Mouse (Mus musculus) embryonic fibroblast, embryonic 13.5 days (primary cell): ENCODE results near the gene Slc19a1. TPM values are rescaled to one million over a fixed set of nuclear protein-coding genes. Genes with fewer than 3 reads are reported as not detected.

Source experiments
- H3K27ac ChIP-seq: 2 replicates; pipeline ENCODE4 v1.5.1; 2012; ENCODE audit warnings: low read length, control low read depth, inconsistent platforms; ENCODE audit not compliant: insufficient read depth
- H3K4me1 ChIP-seq: 2 replicates; pipeline ENCODE4 v1.6.1; 2011; ENCODE audit warnings: low read length; ENCODE audit not compliant: control insufficient read depth, insufficient read depth
- H3K4me3 ChIP-seq: 2 replicates; pipeline ENCODE4 v1.5.1; 2011; ENCODE audit warnings: mild to moderate bottlenecking, control low read depth, low read length; ENCODE audit not compliant: insufficient read depth
- CTCF ChIP-seq: IDR thresholded peaks from 2 replicates; pipeline ENCODE4 v1.5.1; 2011; ENCODE audit warnings: mild to moderate bottlenecking, control low read depth, low read length, moderate library complexity, borderline replicate concordance; ENCODE audit not compliant: insufficient read depth
- POLR2A ChIP-seq: IDR thresholded peaks from 2 replicates; pipeline ENCODE4 v1.6.1; 2011; ENCODE audit warnings: low read depth, mild to moderate bottlenecking, control low read depth, low read length, moderate library complexity
- polyA plus RNA-seq: library from polyadenylated mRNA; stranded (reverse); fragments of >200 nt; gene quantifications from 2 replicates; pipeline ENCODE4 v1.2.4, GENCODE M21; 2011; ENCODE audit warnings: low read depth; ENCODE audit not compliant: missing spikeins, insufficient read length

Gene Slc19a1
- polyA plus RNA-seq, 1 experiment, result 21.0 TPM

- Histone ChIP-seq H3K4me1 (no peaks in the 10 kb centered on the region), H3K4me3 (no peak overlapping the region), H3K27ac (no peak overlapping the region)
- TF ChIP-seq CTCF (no peak), POLR2A (no peak)
Observed at GRCm38 (mm10) chr10:77030666-77031065, 1.4 kb upstream of the Slc19a1 start.

DNA sequence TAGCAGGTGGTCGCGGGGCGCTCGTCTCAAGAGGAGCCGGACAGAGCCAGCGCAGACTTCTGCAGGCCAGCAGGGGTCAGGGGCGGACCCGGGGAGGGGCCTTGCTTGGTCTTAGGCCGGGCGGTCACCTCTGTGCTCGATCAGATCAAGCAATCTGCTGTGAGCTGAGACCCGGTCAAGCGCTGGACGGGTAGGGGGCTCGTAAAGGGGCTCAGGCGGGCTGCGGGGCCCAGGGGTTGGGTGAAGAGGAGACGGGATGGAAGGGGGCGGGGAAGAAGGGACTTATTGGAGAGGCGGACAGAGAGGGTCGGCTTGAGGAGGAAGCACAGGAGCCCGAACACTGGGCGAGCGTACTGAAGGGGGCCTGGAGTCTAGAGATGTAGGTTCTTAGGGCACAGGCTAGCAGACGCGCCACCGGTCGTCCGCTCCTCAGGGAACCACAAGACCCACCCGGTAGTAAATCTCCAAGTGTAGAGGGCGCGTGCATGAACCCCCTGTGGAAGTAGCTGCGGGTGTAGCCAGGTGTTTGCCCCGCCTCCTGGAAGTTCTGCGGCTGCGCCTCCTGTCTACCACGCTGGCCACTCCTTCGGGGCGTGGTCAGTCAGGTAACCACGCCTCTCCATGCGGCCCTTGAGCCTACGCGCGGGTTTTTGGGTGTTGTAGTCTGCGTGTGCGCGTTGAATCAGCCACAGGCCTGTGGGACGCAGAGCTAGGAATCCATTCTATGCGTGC is 716 bp downstream of the Slc19a1 start:
- H3K4me3 ChIP-seq, result peak overlapping the region; percentile 64
- TF ChIP-seq CTCF (no peak), POLR2A (peak; percentile 72)
- H3K27ac ChIP-seq, result no peak overlapping the region
- no peaks in the 10 kb centered on the region for H3K4me1 ChIP-seq

GRCm38 (mm10) chr10:77033323-77034025 is 1.4 kb downstream of the Slc19a1 start:
- TF ChIP-seq POLR2A, result no peak
- TF ChIP-seq CTCF, result no peak
- H3K4me1 ChIP-seq, result no peaks in the 10 kb centered on the region
- no peak overlapping the region for H3K27ac ChIP-seq
- H3K4me3 ChIP-seq, result peak overlapping the region; percentile 64

DNA sequence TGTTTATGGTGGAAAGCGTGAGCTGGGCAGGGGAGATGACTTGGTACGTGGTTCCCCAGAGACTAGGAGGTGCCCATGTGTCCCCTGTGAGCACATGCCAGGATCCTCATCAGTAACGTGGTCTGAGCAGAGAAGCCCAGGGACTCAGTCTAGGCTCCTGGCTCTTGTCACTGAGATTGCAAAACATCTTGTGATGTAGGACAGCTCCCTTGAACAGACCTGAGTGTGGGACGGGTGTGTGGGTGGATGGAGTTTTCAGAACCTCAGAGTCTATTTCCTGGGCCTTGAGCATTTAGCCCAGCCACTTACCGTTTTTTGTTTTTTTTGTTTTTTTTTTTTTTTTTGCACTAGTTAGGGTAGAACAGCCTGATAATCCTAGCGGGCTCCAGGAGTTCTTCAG is 3.4 kb downstream of the Slc19a1 start:
- no peaks in the 10 kb centered on the region for H3K4me1 ChIP-seq
- H3K27ac ChIP-seq, result no peak overlapping the region
- TF ChIP-seq CTCF, result no peak
- H3K4me3 ChIP-seq, result no peak overlapping the region

GRCm38 (mm10) chr10:77038579-77039174 is 6.6 kb downstream of the Slc19a1 start:
- Histone ChIP-seq H3K4me3 (no peak overlapping the region), H3K4me1 (no peaks in the 10 kb centered on the region), H3K27ac (no peak overlapping the region)
- TF ChIP-seq POLR2A (no peak), CTCF (no peak)

GRCm38 (mm10) chr10:77048196-77048595 is 16.2 kb downstream of the Slc19a1 start:
- Histone ChIP-seq H3K27ac (no peak overlapping the region), H3K4me1 (no peaks in the 10 kb centered on the region), H3K4me3 (no peak overlapping the region)
- TF ChIP-seq CTCF, result no peak
- no peak for TF ChIP-seq POLR2A

GRCm38 (mm10) chr10:77048606-77049005 is 16.6 kb downstream of the Slc19a1 start:
- H3K27ac ChIP-seq, result no peak overlapping the region
- TF ChIP-seq CTCF, result no peak
- no peaks in the 10 kb centered on the region for H3K4me1 ChIP-seq
- no peak overlapping the region for H3K4me3 ChIP-seq

- H3K27ac ChIP-seq, result no peak overlapping the region
- no peak overlapping the region for H3K4me3 ChIP-seq
- TF ChIP-seq CTCF, result no peak
- TF ChIP-seq POLR2A, result no peak
- no peaks in the 10 kb centered on the region for H3K4me1 ChIP-seq
Observed at GRCm38 (mm10) chr10:77056768-77057167, 24.7 kb downstream of the Slc19a1 start.

- H3K4me3 ChIP-seq, result no peak overlapping the region
- TF ChIP-seq POLR2A (no peak), CTCF (no peak)
- H3K27ac ChIP-seq, result no peak overlapping the region
- no peaks in the 10 kb centered on the region for H3K4me1 ChIP-seq
Observed at GRCm38 (mm10) chr10:77061426-77061825, 29.4 kb downstream of the Slc19a1 start.

DNA sequence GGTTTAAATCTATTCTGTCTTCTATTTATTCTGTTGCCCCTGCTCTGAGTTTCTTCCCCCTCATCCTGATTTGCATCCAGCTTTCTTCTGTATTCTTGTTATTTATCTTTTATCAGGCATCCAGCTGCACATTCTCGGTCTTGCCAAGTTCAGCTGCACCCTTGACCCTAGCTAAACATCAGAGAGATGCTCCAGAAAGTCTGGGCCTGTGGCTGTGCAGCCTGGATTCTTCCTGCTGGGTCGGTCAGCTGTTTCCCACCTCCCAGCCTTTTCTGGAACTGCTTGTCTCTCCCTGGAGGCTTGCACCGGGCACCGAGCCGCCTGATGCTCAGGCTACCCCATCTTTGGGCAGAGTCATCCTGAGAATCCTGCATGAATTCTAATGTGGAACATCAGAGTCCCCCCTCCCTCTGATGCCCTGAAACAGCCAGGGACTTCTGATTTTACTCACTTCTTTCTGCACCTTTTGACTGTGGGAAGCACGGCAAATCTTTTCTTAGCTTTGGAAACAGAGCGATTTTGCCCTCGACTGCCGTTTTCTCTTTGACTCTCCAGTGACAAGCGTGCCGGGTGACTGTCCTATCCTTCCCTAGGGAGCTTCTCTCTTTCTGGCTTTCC is 30.5 kb downstream of the Slc19a1 start:
- no peak overlapping the region for H3K27ac ChIP-seq
- H3K4me3 ChIP-seq, result no peak overlapping the region
- no peak for TF ChIP-seq POLR2A
- TF ChIP-seq CTCF, result no peak
- no peaks in the 10 kb centered on the region for H3K4me1 ChIP-seq
